ENCODE assay signal across 17 mouse cellular contexts in the genomic region with DNA sequence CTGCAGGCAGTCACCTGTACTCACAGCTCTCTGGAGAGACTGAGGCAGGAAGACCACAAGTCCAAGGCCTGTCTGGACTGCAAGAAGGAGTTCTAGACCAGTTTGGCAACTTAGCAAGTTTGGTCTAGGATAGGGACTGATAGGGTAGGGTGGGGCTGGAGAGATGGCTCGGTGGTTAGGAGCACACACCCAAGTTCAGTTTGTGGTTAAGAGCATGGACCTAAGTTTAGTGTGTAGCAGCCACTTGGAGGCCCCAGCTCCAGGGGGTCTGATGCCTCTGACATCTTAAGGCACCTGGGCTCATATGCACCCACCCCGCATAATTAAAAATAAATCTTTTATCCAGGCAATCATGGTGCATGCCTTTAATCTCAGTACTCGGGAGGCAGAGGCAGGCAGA. TPM values are rescaled to one million over a fixed set of nuclear protein-coding genes. Genes with fewer than 3 reads are reported as not detected.
DNase-seq lines count a peak whose midpoint lies in the region; ATAC-seq and TF ChIP-seq lines count a peak whose summit lies in the region.
"Had no signal": no experiment of that assay in that cellular context is flagged by ENCODE, and none has a peak within 500 bp of the region (broad histone marks: within the 10 kb centered on the region; RNA-seq: fewer than 3 reads in every experiment).

No protein-coding gene starts in this region.

- no peak overlapping the region for H3K27ac ChIP-seq in intestine, embryonic 15.5 days
- no peak overlapping the region for H3K27ac ChIP-seq in intestine, postnatal 0 days (ENCODE audit: low read depth, low read length)
- H3K27ac ChIP-seq in liver, embryonic 16.5 days (ENCODE audit: low read length) = no peak overlapping the region
- H3K27ac ChIP-seq: hindbrain, embryonic 12.5 days; limb, embryonic 13.5 days had no signal

- 81% methylated on average over 3 of the region's 3 CpGs for WGBS in intestine, embryonic 15.5 days
- 68% methylated on average over 3 of the region's 3 CpGs for WGBS in intestine, postnatal 0 days
- 19% methylated on average over 3 of the region's 3 CpGs for WGBS in liver, embryonic 16.5 days (ENCODE audit: insufficient replicate concordance)

- intact Hi-C loops in heart, postnatal 25 days (cut with DNase I) = no loop called here

- no peaks in the 10 kb centered on the region for H3K4me1 ChIP-seq in intestine, embryonic 15.5 days (replicated peaks)
- 0 out of 2 replicates have a peak, but pooled peaks cover 4% of the 10 kb centered on the region for H3K4me1 ChIP-seq in intestine, postnatal 0 days (replicated peaks; ENCODE audit: control insufficient read depth, insufficient read depth, low read length)
- peaks cover 34% of the 10 kb centered on the region for H3K4me1 ChIP-seq in liver, embryonic 16.5 days (ENCODE audit: control insufficient read depth, low read depth, low read length)
- H3K4me1 ChIP-seq: heart, embryonic 12.5 days; hindbrain, embryonic 12.5 days had no signal

- no peaks in the 10 kb centered on the region for H3K36me3 ChIP-seq in intestine, embryonic 15.5 days
- no peaks in the 10 kb centered on the region for H3K36me3 ChIP-seq in intestine, postnatal 0 days (ENCODE audit: control insufficient read depth, insufficient read depth)
- no peaks in the 10 kb centered on the region for H3K36me3 ChIP-seq in liver, embryonic 16.5 days (ENCODE audit: control insufficient read depth, insufficient read depth)
- H3K36me3 ChIP-seq: heart, embryonic 12.5 days; hindbrain, embryonic 12.5 days; limb, embryonic 13.5 days had no signal

- no peak for TF ChIP-seq CTCF in intestine, postnatal 0 days (IDR thresholded peaks at IDR 0.05; ENCODE audit: low read depth)

- H3K4me2 ChIP-seq in intestine, embryonic 15.5 days (replicated peaks) = no peak overlapping the region
- H3K4me2 ChIP-seq in intestine, postnatal 0 days (replicated peaks; ENCODE audit: low read depth) = no peak overlapping the region
- no peak overlapping the region for H3K4me2 ChIP-seq in liver, embryonic 16.5 days (ENCODE audit: low read depth, low read length)
- H3K4me2 ChIP-seq: heart, embryonic 12.5 days; hindbrain, embryonic 12.5 days; limb, embryonic 13.5 days; lung, embryonic 14.5 days had no signal

- no peak overlapping the region for H3K4me3 ChIP-seq in intestine, embryonic 15.5 days (replicated peaks)
- no peak overlapping the region for H3K4me3 ChIP-seq in intestine, postnatal 0 days (ENCODE audit: low read depth, low read length)
- H3K4me3 ChIP-seq in liver, embryonic 16.5 days (ENCODE audit: low read depth, low read length) = no peak overlapping the region
- H3K4me3 ChIP-seq: heart, embryonic 12.5 days; hindbrain, embryonic 12.5 days; limb, embryonic 13.5 days had no signal

- no peak overlapping the region for H3K9ac ChIP-seq in intestine, embryonic 15.5 days
- no peak overlapping the region for H3K9ac ChIP-seq in intestine, postnatal 0 days (ENCODE audit: low read depth, low read length)
- H3K9ac ChIP-seq in liver, embryonic 16.5 days (ENCODE audit: low read depth, low read length) = no peak overlapping the region
- H3K9ac ChIP-seq: heart, embryonic 12.5 days; hindbrain, embryonic 12.5 days; limb, embryonic 13.5 days; lung, embryonic 14.5 days had no signal

- no peaks in the 10 kb centered on the region for H3K9me3 ChIP-seq in intestine, embryonic 15.5 days
- no peaks in the 10 kb centered on the region for H3K9me3 ChIP-seq in intestine, postnatal 0 days (ENCODE audit: control insufficient read depth)
- no peaks in the 10 kb centered on the region for H3K9me3 ChIP-seq in liver, embryonic 16.5 days (replicated peaks; ENCODE audit: control insufficient read depth, low read length)
- H3K9me3 ChIP-seq: heart, embryonic 12.5 days; hindbrain, embryonic 12.5 days; limb, embryonic 13.5 days had no signal

- DNase-seq in MEL-GATA-1-ER (ENCODE audit: extremely low read depth, low read depth) (peak; percentile 83), liver (peak; percentile 66)
- DNase-seq in lung, postnatal 36 days = no peak
- DNase-seq in ovary, postnatal 14 days (ENCODE audit: low spot score) = no peak
- DNase-seq in heart, postnatal 25 days (ENCODE audit: low spot score) = no peak
- DNase-seq: cerebellum, adult 11-12 months; gastrocnemius, postnatal 25 days; spleen, adult 18-20 months had no signal

- no peaks in the 10 kb centered on the region for H3K27me3 ChIP-seq in intestine, embryonic 15.5 days (replicated peaks)
- H3K27me3 ChIP-seq in intestine, postnatal 0 days (replicated peaks; ENCODE audit: control insufficient read depth, insufficient read depth, low read length) = no peaks in the 10 kb centered on the region
- H3K27me3 ChIP-seq in liver, embryonic 16.5 days (ENCODE audit: control insufficient read depth, insufficient read depth, low read depth, low read length) = no peaks in the 10 kb centered on the region
- H3K27me3 ChIP-seq: heart, embryonic 12.5 days; hindbrain, embryonic 12.5 days; limb, embryonic 13.5 days had no signal

- ATAC-seq in intestine, embryonic 15.5 days = 0 out of 2 replicates have a peak, but pooled peaks have one; percentile 14
- no peak for ATAC-seq in intestine, postnatal 0 days
- peak; percentile 77 for ATAC-seq in liver, embryonic 16.5 days (ENCODE audit: low read depth)
- ATAC-seq: midbrain, embryonic 16.5 days had no signal

RNA-seq across cellular contexts. Expression of a gene that starts 21.5 kb away (rescaled TPM):
- polyA plus RNA-seq in intestine, embryonic 15.5 days (2015; fragmentation: Nextera tagmentation; extraction: Ambion mirVana) = 0.70 and 0.97 TPM in 2 replicates
- polyA plus RNA-seq in intestine, postnatal 0 days (2015; fragmentation: Nextera tagmentation; extraction: Ambion mirVana) = 0.18 and 0.24 TPM in 2 replicates
- polyA plus RNA-seq in liver, embryonic 16.5 days (2015; fragmentation: Nextera tagmentation; extraction: Ambion mirVana) = 0.09 and 0.34 TPM in 2 replicates
- total RNA-seq in heart, postnatal 25 days (2021) = under 1 TPM in 1 of 2 experiments, not detected in 1; 0.08 TPM
- total RNA-seq: gastrocnemius, postnatal 25 days; heart, postnatal 10 days had no signal
- polyA plus RNA-seq: lung, embryonic 14.5 days had no signal

RNA-seq across cellular contexts. Expression of a gene that starts 42.3 kb away (rescaled TPM):
- polyA plus RNA-seq in intestine, embryonic 15.5 days (2015; fragmentation: Nextera tagmentation; extraction: Ambion mirVana) = 12.6 and 13.0 TPM in 2 replicates
- polyA plus RNA-seq in intestine, postnatal 0 days (2015; fragmentation: Nextera tagmentation; extraction: Ambion mirVana) = 10.8 and 12.0 TPM in 2 replicates
- polyA plus RNA-seq in liver, embryonic 16.5 days (2015; fragmentation: Nextera tagmentation; extraction: Ambion mirVana) = 6.7 and 7.3 TPM in 2 replicates
- 10 to 100 TPM; 17.0 to 18.8 TPM for total RNA-seq in heart, postnatal 25 days (2021)

RNA-seq across cellular contexts. Expression of a gene that starts 42.6 kb away (rescaled TPM):
- polyA plus RNA-seq in intestine, embryonic 15.5 days (2015; fragmentation: Nextera tagmentation; extraction: Ambion mirVana) = 29.4 and 29.5 TPM in 2 replicates
- 35.0 and 35.6 TPM in 2 replicates for polyA plus RNA-seq in intestine, postnatal 0 days (2015; fragmentation: Nextera tagmentation; extraction: Ambion mirVana)
- polyA plus RNA-seq in liver, embryonic 16.5 days (2015; fragmentation: Nextera tagmentation; extraction: Ambion mirVana) = 10.1 and 11.2 TPM in 2 replicates
- 1 to 10 TPM; 7.0 to 7.6 TPM for total RNA-seq in heart, postnatal 25 days (2021)

RNA-seq across cellular contexts. Expression of a gene that starts 57.2 kb away (rescaled TPM):
- polyA plus RNA-seq in intestine, embryonic 15.5 days (2015; fragmentation: Nextera tagmentation; extraction: Ambion mirVana) = 189 and 225 TPM in 2 replicates
- 101 and 110 TPM in 2 replicates for polyA plus RNA-seq in intestine, postnatal 0 days (2015; fragmentation: Nextera tagmentation; extraction: Ambion mirVana)
- polyA plus RNA-seq in liver, embryonic 16.5 days (2015; fragmentation: Nextera tagmentation; extraction: Ambion mirVana) = 81.6 and 88.3 TPM in 2 replicates
- 100 to 1,000 TPM; 124 to 133 TPM for total RNA-seq in heart, postnatal 25 days (2021)

Comparison
In these comparisons a context has a peak if more than half of its experiments do, and no peak if none do; other contexts are left out.
1. DNase-seq: peak in MEL-GATA-1-ER (single experiment) and liver (single experiment); none in lung, postnatal 36 days (single experiment), ovary, postnatal 14 days (single experiment) and heart, postnatal 25 days (single experiment).